ENCODE assay signal across 13 mouse cellular contexts in genomic region chr9:111057544-111058370, GRCm38 (mm10). TPM values are rescaled to one million over a fixed set of nuclear protein-coding genes. Genes with fewer than 3 reads are reported as not detected.
DNase-seq lines count a peak whose midpoint lies in the region; ATAC-seq lines count a peak whose summit lies in the region.
"Had no signal": no experiment of that assay in that cellular context is flagged by ENCODE, and none has a peak within 500 bp of the region (broad histone marks: within the 10 kb centered on the region; RNA-seq: fewer than 3 reads in every experiment).

No protein-coding gene starts in this region.

- WGBS in heart, embryonic 13.5 days: 46% methylated on average over 14 of the region's 14 CpGs
- WGBS in neural tube, embryonic 11.5 days: 67% methylated on average over 14 of the region's 14 CpGs
- 55% methylated on average over 14 of the region's 14 CpGs for WGBS in limb, embryonic 15.5 days

- DNase-seq in heart, adult 8-10 months (ENCODE audit: low spot score): no peak
- no peak for DNase-seq in neural tube, embryonic 11.5 days (ENCODE audit: low spot score)
- no peak for DNase-seq in neural tube, embryonic 10.5 days (ENCODE audit: extremely low spot score, low spot score)
- DNase-seq in urinary bladder, postnatal 4 days (ENCODE audit: low spot score in 2 of 2): no peak
- DNase-seq: cerebellum, adult 18-20 months; midbrain, embryonic 14.5 days; thymus, adult 2 months had no signal

- H3K9me3 ChIP-seq in heart, embryonic 13.5 days: no peaks in the 10 kb centered on the region
- no peaks in the 10 kb centered on the region for H3K9me3 ChIP-seq in neural tube, embryonic 11.5 days (ENCODE audit: control insufficient read depth, low read length)
- H3K9me3 ChIP-seq in limb, embryonic 15.5 days: no peaks in the 10 kb centered on the region

- H3K4me1 ChIP-seq in heart, embryonic 13.5 days: peaks cover 28% of the 10 kb centered on the region
- H3K4me1 ChIP-seq in neural tube, embryonic 11.5 days (ENCODE audit: control insufficient read depth, insufficient read depth, low read length): no peaks in the 10 kb centered on the region
- peaks cover 15% of the 10 kb centered on the region for H3K4me1 ChIP-seq in limb, embryonic 15.5 days

- H3K4me3 ChIP-seq in heart, embryonic 13.5 days: peak overlapping the region; percentile 54
- H3K4me3 ChIP-seq in neural tube, embryonic 11.5 days (ENCODE audit: low read depth, low read length): no peak overlapping the region
- no peak overlapping the region for H3K4me3 ChIP-seq in limb, embryonic 15.5 days

- H3K9ac ChIP-seq in heart, embryonic 13.5 days: peak overlapping the region; percentile 72; the same call in 1 of the 2 replicates
- no peak overlapping the region for H3K9ac ChIP-seq in neural tube, embryonic 11.5 days (ENCODE audit: low read length)
- no peak overlapping the region for H3K9ac ChIP-seq in limb, embryonic 15.5 days

- H3K4me2 ChIP-seq in heart, embryonic 13.5 days: peak overlapping the region; percentile 70
- peak overlapping the region; percentile 16; the same call in 1 of the 2 replicates for H3K4me2 ChIP-seq in neural tube, embryonic 11.5 days (ENCODE audit: low read depth)
- H3K4me2 ChIP-seq in limb, embryonic 15.5 days: peak overlapping the region; percentile 54

- H3K27ac ChIP-seq in heart, embryonic 13.5 days (replicated peaks): peak overlapping the region; percentile 59
- no peak overlapping the region for H3K27ac ChIP-seq in neural tube, embryonic 11.5 days (ENCODE audit: low read depth, low read length)
- H3K27ac ChIP-seq in limb, embryonic 15.5 days: no peak overlapping the region

- no peaks in the 10 kb centered on the region for H3K36me3 ChIP-seq in heart, embryonic 13.5 days
- H3K36me3 ChIP-seq in neural tube, embryonic 11.5 days (ENCODE audit: control insufficient read depth, insufficient read depth, low read length): no peaks in the 10 kb centered on the region
- H3K36me3 ChIP-seq in limb, embryonic 15.5 days: no peaks in the 10 kb centered on the region

- H3K27me3 ChIP-seq in heart, embryonic 13.5 days (replicated peaks): no peaks in the 10 kb centered on the region
- H3K27me3 ChIP-seq in neural tube, embryonic 11.5 days (ENCODE audit: control insufficient read depth, insufficient read depth, low read length): no peaks in the 10 kb centered on the region
- H3K27me3 ChIP-seq in limb, embryonic 15.5 days: no peaks in the 10 kb centered on the region

- ATAC-seq in heart, embryonic 13.5 days (ENCODE audit: extremely low read depth, insufficient number of reproducible peaks, low FRiP score, low TSS enrichment): no peak
- ATAC-seq in neural tube, embryonic 11.5 days (ENCODE audit: insufficient read depth, low FRiP score, low TSS enrichment): no peak
- no peak for ATAC-seq in limb, embryonic 15.5 days (ENCODE audit: insufficient number of reproducible peaks, low FRiP score, low TSS enrichment, low read depth)
- no peak for ATAC-seq in frontal cortex, adult (ENCODE audit: low TSS enrichment)
- no peak; the same call in 1 of the 2 replicates for ATAC-seq in monocyte, adult 5-6 weeks (replicated peaks; ENCODE audit: insufficient number of reproducible peaks, low FRiP score, low TSS enrichment, poor library complexity, severe bottlenecking)

RNA-seq across cellular contexts. Expression of gene Ccrl2, which starts 0.4 kb away (rescaled TPM):
- 2.5 and 2.8 TPM in 2 replicates for polyA plus RNA-seq in heart, embryonic 13.5 days (2015; fragmentation: Nextera tagmentation; extraction: Ambion mirVana)
- 10 to 100 TPM in 3 of 4 experiments, 1 to 10 TPM in 1; 8.5 to 13.7 (median 10.8) TPM for total RNA-seq in heart, adult 8-10 months (2022)
- polyA plus RNA-seq in neural tube, embryonic 11.5 days (2014; fragmentation: Nextera tagmentation; extraction: Ambion mirVana): 0.54 and 1.6 TPM in 2 replicates
- polyA plus RNA-seq in limb, embryonic 15.5 days (2015; fragmentation: Nextera tagmentation; extraction: Ambion mirVana): 1.1 and 1.2 TPM in 2 replicates
- 45.5 to 87.2 TPM (median 46.4 TPM) in 3 replicates for total RNA-seq in monocyte, adult 5-6 weeks (2017)

RNA-seq across cellular contexts. Expression of gene Ltf, which starts 38.7 kb away (rescaled TPM):
- polyA plus RNA-seq in heart, embryonic 13.5 days (2015; fragmentation: Nextera tagmentation; extraction: Ambion mirVana): 1.1 TPM in 2 replicates
- total RNA-seq in heart, adult 8-10 months (2022): 1 to 10 TPM in 1 of 4 experiments, not detected in 3; 6.7 TPM
- 0.19 TPM in 1 of 2 replicates, not detected in the other for polyA plus RNA-seq in neural tube, embryonic 11.5 days (2014; fragmentation: Nextera tagmentation; extraction: Ambion mirVana)
- 2.0 and 5.3 TPM in 2 replicates for polyA plus RNA-seq in limb, embryonic 15.5 days (2015; fragmentation: Nextera tagmentation; extraction: Ambion mirVana)
- total RNA-seq in monocyte, adult 5-6 weeks (2017): 0.39 to 1.6 TPM in 2 of 3 replicates, not detected in the other
- total RNA-seq: ES-E14; gastrocnemius, adult 8-10 months had no signal

RNA-seq across cellular contexts. Expression of gene Lrrfip2, which starts 59.6 kb away (rescaled TPM):
- 53.0 and 56.4 TPM in 2 replicates for polyA plus RNA-seq in heart, embryonic 13.5 days (2015; fragmentation: Nextera tagmentation; extraction: Ambion mirVana)
- 100 to 1,000 TPM in 2 of 4 experiments, 10 to 100 TPM in 2; 89.3 to 102 (median 96.2) TPM for total RNA-seq in heart, adult 8-10 months (2022)
- polyA plus RNA-seq in neural tube, embryonic 11.5 days (2014; fragmentation: Nextera tagmentation; extraction: Ambion mirVana): 50.8 and 51.3 TPM in 2 replicates
- 39.1 and 39.7 TPM in 2 replicates for polyA plus RNA-seq in limb, embryonic 15.5 days (2015; fragmentation: Nextera tagmentation; extraction: Ambion mirVana)
- total RNA-seq in monocyte, adult 5-6 weeks (2017): 154 to 232 TPM (median 168 TPM) in 3 replicates

Comparison
In these comparisons a context has a peak if more than half of its experiments do, and no peak if none do; other contexts are left out.
1. H3K4me2 ChIP-seq: peak in every context shown above with its lines; median percentile 70 in heart, embryonic 13.5 days; 54 in limb, embryonic 15.5 days; 16 in neural tube, embryonic 11.5 days.